Mouse (Mus musculus) ES-E14 (cell line): ENCODE data around the gene Sapcd1. TPM values are rescaled to one million over a fixed set of nuclear protein-coding genes. Genes with fewer than 3 reads are reported as not detected.

Source experiments
- DNase-seq: peaks from one replicate; pipeline ENCODE4 v3.0.0-alpha.2; 2013; ENCODE audit warnings: low read depth, low spot score
- H3K27ac ChIP-seq: 2 replicates; pipeline ENCODE4 v1.5.1; 2012; ENCODE audit warnings: low read depth, mild to moderate bottlenecking, low read length, moderate library complexity, mixed read lengths; ENCODE audit not compliant: poor library complexity, insufficient read depth, severe bottlenecking
- H3K36me3 ChIP-seq: 2 replicates; pipeline ENCODE4 v1.6.1; 2012; ENCODE audit warnings: mild to moderate bottlenecking, low read length, moderate library complexity, mixed read lengths; ENCODE audit not compliant: control insufficient read depth, poor library complexity, insufficient read depth, severe bottlenecking
- H3K4me1 ChIP-seq, 2 experiments: fragments of 150-350 bp in 1 of 2; sonication (generic) in 1 of 2; 2 replicates each; pipeline ENCODE4 v1.6.1; 2012; ENCODE audit warnings: low read length in 2 of 2, mild to moderate bottlenecking in 1 of 2, mixed read lengths in 1 of 2; ENCODE audit not compliant: control insufficient read depth in 2 of 2, insufficient read depth in 2 of 2, poor library complexity in 1 of 2
- H3K4me3 ChIP-seq, 2 experiments: fragments of 150-350 bp in 1 of 2; sonication (generic) in 1 of 2; 2 replicates each; pipeline ENCODE4 v1.5.1; 2012; ENCODE audit warnings: low read length in 2 of 2, low read depth in 1 of 2, mild to moderate bottlenecking in 1 of 2, mixed read lengths in 1 of 2; ENCODE audit not compliant: insufficient read depth in 1 of 2, poor library complexity in 1 of 2, severe bottlenecking in 1 of 2
- H3K9ac ChIP-seq: 2 replicates; pipeline ENCODE4 v1.6.1; 2012; ENCODE audit warnings: low read depth, mild to moderate bottlenecking, low read length, mixed read lengths; ENCODE audit not compliant: poor library complexity, insufficient read depth, severe bottlenecking
- H3K9me3 ChIP-seq: fragments of 150-350 bp; sonication (generic); 2 replicates; pipeline ENCODE4 v1.6.1; 2012; ENCODE audit warnings: low read depth, mild to moderate bottlenecking, low read length; ENCODE audit not compliant: control insufficient read depth, insufficient read depth
- CHD2 ChIP-seq: IDR thresholded peaks from 2 replicates; pipeline ENCODE4 v1.6.1; 2014; ENCODE audit warnings: mild to moderate bottlenecking, low read depth, low read length, inconsistent platforms
- HCFC1 ChIP-seq: IDR thresholded peaks from 2 replicates; pipeline ENCODE4 v1.6.1; 2012; ENCODE audit warnings: low read length, inconsistent platforms, borderline replicate concordance; ENCODE audit not compliant: insufficient read depth
- MAFK ChIP-seq: IDR thresholded peaks from 2 replicates; pipeline ENCODE4 v1.6.1; 2014; ENCODE audit warnings: mild to moderate bottlenecking, low read depth, low read length, inconsistent platforms; ENCODE audit not compliant: insufficient read depth
- ZC3H11A ChIP-seq: IDR thresholded peaks from 2 replicates; pipeline ENCODE4 v1.6.1; 2012; ENCODE audit warnings: low read depth, mild to moderate bottlenecking, inconsistent platforms, low read length, borderline replicate concordance
- ZNF384 ChIP-seq: IDR thresholded peaks from 2 replicates; pipeline ENCODE4 v1.6.1; 2012; ENCODE audit warnings: low read depth, low read length, inconsistent platforms
- in situ Hi-C, 2 experiments: fragments of 600-800 bp; cut with MboI; formaldehyde crosslinking; loops; one replicate each; pipeline ENCODE4 v1.15.1; 2025; ENCODE audit warnings: low sequenced_read_pairs in 2 of 2, inconsistent platforms in 1 of 2; ENCODE audit not compliant: unreplicated experiment in 2 of 2
- total RNA-seq: library from RNA; depleted of rRNA; stranded (reverse); fragments of 300-350 nt; gene quantifications from 2 replicates; pipeline ENCODE4 v1.2.3, GENCODE M21; 2012

The Sapcd1 gene
- total RNA-seq, 1 experiment, result 3.1 TPM

DNA sequence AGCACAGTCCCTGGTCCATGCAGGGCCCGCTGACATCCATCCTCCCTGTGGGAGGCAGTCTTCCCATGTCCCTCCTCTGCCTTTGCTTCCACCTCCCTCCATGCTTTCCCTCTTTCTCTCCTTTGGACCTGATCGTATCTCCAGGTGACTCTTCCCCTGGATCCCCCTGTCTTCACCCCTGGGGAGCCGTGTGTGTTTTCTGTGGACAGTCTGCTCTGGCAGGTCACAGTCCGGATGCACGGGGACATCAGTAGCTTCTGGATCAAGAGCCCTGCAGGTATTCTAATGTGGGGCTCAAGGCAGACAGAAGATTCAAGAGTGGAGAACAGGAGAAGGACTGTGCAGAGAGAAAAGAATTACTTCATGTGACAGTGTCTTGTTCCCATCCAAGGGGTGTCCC, 4.6 kb downstream of the Sapcd1 start:
- Histone ChIP-seq H3K27ac (no peak overlapping the region), H3K4me1 (peaks cover 2 to 22% of the 10 kb centered on the region in 2 experiments; a peak in 3 of 4 replicates), H3K36me3 (no peaks in the 10 kb centered on the region), H3K4me3 (no peak overlapping the region), H3K9me3 (no peaks in the 10 kb centered on the region), H3K9ac (no peak overlapping the region)
- TF ChIP-seq ZNF384 (no peak), HCFC1 (no peak), CHD2 (no peak), ZC3H11A (no peak), MAFK (no peak)
- no peak for DNase-seq
- in situ Hi-C loops, result loop anchor here in 1 of 2 experiments (25.0 kb wide), 1 partner anchor 89 kb away; the partner anchor contains the start of genes Csnk2b, Gpank1, Ly6g5b and Ly6g5c

- no peak overlapping the region for H3K27ac ChIP-seq
- TF ChIP-seq HCFC1, result no peak
- no peak for TF ChIP-seq CHD2
- TF ChIP-seq ZNF384, result no peak
- no peak for TF ChIP-seq MAFK
- no peak for TF ChIP-seq ZC3H11A
- H3K9ac ChIP-seq, result no peak overlapping the region
- DNase-seq, result no peak
- H3K36me3 ChIP-seq, result no peaks in the 10 kb centered on the region
- H3K4me3 ChIP-seq, result no peak overlapping the region
- H3K9me3 ChIP-seq, result no peaks in the 10 kb centered on the region
- peaks cover 2 to 20% of the 10 kb centered on the region in 2 experiments; a peak in 3 of 4 replicates for H3K4me1 ChIP-seq
- in situ Hi-C loops, result loop anchor here in 1 of 2 experiments (25.0 kb wide), 1 partner anchor 90 kb away; the partner anchor contains the start of genes Csnk2b, Gpank1, Ly6g5b and Ly6g5c
Measured at GRCm38 (mm10) chr17:35022541-35023060, 5.2 kb downstream of the Sapcd1 start.

- DNase-seq, result no peak
- no peak overlapping the region for H3K9ac ChIP-seq
- peaks cover 2 to 17% of the 10 kb centered on the region in 2 experiments; a peak in 2 of 4 replicates for H3K4me1 ChIP-seq
- H3K27ac ChIP-seq, result no peak overlapping the region
- no peaks in the 10 kb centered on the region for H3K9me3 ChIP-seq
- no peaks in the 10 kb centered on the region for H3K36me3 ChIP-seq
- in situ Hi-C loops, result loop anchor here in 1 of 2 experiments (25.0 kb wide), 1 partner anchor 90 kb away; the partner anchor contains the start of genes Csnk2b, Gpank1, Ly6g5b and Ly6g5c
- no peak overlapping the region for H3K4me3 ChIP-seq
- no peak for TF ChIP-seq HCFC1
- no peak for TF ChIP-seq ZNF384
- no peak for TF ChIP-seq ZC3H11A
- TF ChIP-seq MAFK, result no peak
- no peak for TF ChIP-seq CHD2
Measured at GRCm38 (mm10) chr17:35021842-35022477, 5.9 kb downstream of the Sapcd1 start.

DNA sequence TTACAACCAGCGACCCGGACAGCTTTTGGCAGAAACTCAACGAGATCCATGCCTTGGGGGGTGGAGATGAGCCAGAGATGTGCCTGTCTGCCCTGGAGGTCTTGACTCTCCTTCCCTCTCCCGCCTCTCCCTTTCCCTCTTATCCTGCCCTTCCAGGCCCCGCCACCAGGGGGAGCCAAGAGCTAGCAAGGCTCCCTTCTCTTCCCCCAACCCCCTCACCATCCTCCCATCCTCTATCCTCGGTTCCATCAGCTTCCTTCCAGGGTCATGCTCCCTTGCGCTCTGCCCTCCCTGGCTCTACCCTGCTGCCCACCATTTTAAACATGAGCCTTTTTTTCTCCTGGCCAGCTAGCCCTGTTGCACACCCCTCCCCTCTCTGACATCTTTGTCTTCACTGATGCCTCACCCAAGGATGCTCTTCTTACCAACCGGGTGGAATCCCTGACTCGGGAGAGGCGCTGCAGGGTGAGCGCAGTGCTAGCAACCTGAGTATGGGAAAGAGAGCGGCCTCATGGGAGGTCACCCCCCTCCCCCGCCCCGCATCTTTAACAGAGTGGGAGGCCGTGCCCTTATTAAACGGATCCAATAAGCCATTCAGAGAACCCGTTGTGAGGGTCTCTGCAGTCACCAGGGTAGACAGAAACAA, 6.5 kb downstream of the Sapcd1 start:
- in situ Hi-C loops, result loop anchor here in 1 of 2 experiments (25.0 kb wide), 1 partner anchor 91 kb away; the partner anchor contains the start of genes Csnk2b, Gpank1, Ly6g5b and Ly6g5c
- H3K4me3 ChIP-seq, result no peak overlapping the region
- H3K36me3 ChIP-seq, result peaks cover 4% of the 10 kb centered on the region
- no peak for TF ChIP-seq HCFC1
- TF ChIP-seq MAFK, result no peak
- TF ChIP-seq ZC3H11A, result peak; percentile 37; the same call in 1 of the 2 replicates
- TF ChIP-seq CHD2, result no peak
- TF ChIP-seq ZNF384, result no peak
- H3K27ac ChIP-seq, result no peak overlapping the region
- peaks cover 2 to 16% of the 10 kb centered on the region in 2 experiments; a peak in 2 of 4 replicates for H3K4me1 ChIP-seq
- peak overlapping the region; percentile 38; the same call in 1 of the 2 replicates for H3K9ac ChIP-seq
- H3K9me3 ChIP-seq, result no peaks in the 10 kb centered on the region
- peak; percentile 85 for DNase-seq
